Mouse (Mus musculus) brain, embryonic 14.5 days (tissue): ENCODE measurements around the gene Mme. TPM values are rescaled to one million over a fixed set of nuclear protein-coding genes. Genes with fewer than 3 reads are reported as not detected.
A peak's percentile ranks its signal among the peaks of the same experiment; 100 is the strongest.

Experiments used
- DNase-seq: peaks from one replicate; pipeline ENCODE4 v3.0.0-alpha.2; 2011; ENCODE audit warnings: low read depth
- CTCF ChIP-seq: fragments of 200-500 bp; IDR thresholded peaks from 2 replicates; pipeline ENCODE4 v1.5.1; 2012; ENCODE audit warnings: inconsistent platforms, mild to moderate bottlenecking, moderate library complexity, borderline replicate concordance; ENCODE audit not compliant: insufficient read depth, insufficient read length; ENCODE audit errors: extremely low read depth
- POLR2A ChIP-seq: fragments of 200-500 bp; IDR thresholded peaks from 2 replicates; pipeline ENCODE4 v1.6.1; 2012; ENCODE audit warnings: mild to moderate bottlenecking, inconsistent platforms, borderline replicate concordance; ENCODE audit not compliant: poor library complexity, insufficient read depth, insufficient read length, severe bottlenecking; ENCODE audit errors: extremely low read depth
- polyA plus RNA-seq: library from polyadenylated mRNA; depleted of rRNA; stranded (reverse); fragments of >200 nt; gene quantifications from 2 replicates; pipeline ENCODE4 v1.2.3, GENCODE M21; 2012

Gene Mme
- polyA plus RNA-seq, 1 experiment, result 3.9 TPM

GRCm38 (mm10) chr3:63296411-63296810 lies 55.1 kb downstream of the Mme start:
- TF ChIP-seq CTCF, result no peak
- TF ChIP-seq POLR2A, result no peak
- DNase-seq, result peak; percentile 45

GRCm38 (mm10) chr3:63297787-63298186 lies 56.5 kb downstream of the Mme start:
- TF ChIP-seq CTCF (peak; percentile 85), POLR2A (no peak)
- peak; percentile 92 for DNase-seq

- TF ChIP-seq CTCF (no peak), POLR2A (no peak)
- DNase-seq, result no peak
Measured at GRCm38 (mm10) chr3:63315211-63315760, 73.9 kb downstream of the Mme start.

- DNase-seq, result no peak
- TF ChIP-seq POLR2A (no peak), CTCF (no peak)
Measured at GRCm38 (mm10) chr3:63317496-63317895, 76.2 kb downstream of the Mme start.

- peak; percentile 3 for DNase-seq
- no peak for TF ChIP-seq CTCF
- TF ChIP-seq POLR2A, result no peak
Measured at GRCm38 (mm10) chr3:63325615-63326014, 84.3 kb downstream of the Mme start.

- DNase-seq, result no peak
- TF ChIP-seq CTCF, result no peak
- TF ChIP-seq POLR2A, result no peak
Measured at GRCm38 (mm10) chr3:63340110-63340509, 98.8 kb downstream of the Mme start.

- DNase-seq, result no peak
- TF ChIP-seq CTCF (no peak), POLR2A (no peak)
Measured at GRCm38 (mm10) chr3:63340546-63340945, 99.2 kb downstream of the Mme start.

- DNase-seq, result no peak
- TF ChIP-seq POLR2A (no peak), CTCF (no peak)
Measured at GRCm38 (mm10) chr3:63341481-63341880, 100.1 kb downstream of the Mme start.

- no peak for TF ChIP-seq CTCF
- no peak for TF ChIP-seq POLR2A
Measured at GRCm38 (mm10) chr3:63344998-63345397, 103.7 kb downstream of the Mme start.

GRCm38 (mm10) chr3:63348893-63349426 lies 107.6 kb downstream of the Mme start:
- TF ChIP-seq CTCF, result no peak
- TF ChIP-seq POLR2A, result no peak
- DNase-seq, result no peak

More at GRCm38 (mm10) chr3:63344998-63345397, 103.7 kb downstream of the Mme start:
- DNase-seq, result no peak

- no peak for DNase-seq
- TF ChIP-seq CTCF (no peak), POLR2A (no peak)
Measured at GRCm38 (mm10) chr3:63350242-63350641, 108.9 kb downstream of the Mme start.

- TF ChIP-seq CTCF, result no peak
- no peak for TF ChIP-seq POLR2A
- DNase-seq, result no peak
Measured at GRCm38 (mm10) chr3:63350704-63351103, 109.4 kb downstream of the Mme start.

- no peak for TF ChIP-seq POLR2A
- TF ChIP-seq CTCF, result no peak
- no peak for DNase-seq
Measured at GRCm38 (mm10) chr3:63351680-63352260, 110.4 kb downstream of the Mme start.
